Mouse (Mus musculus): ENCODE results near the gene Gm49776. TPM values are rescaled to one million over a fixed set of nuclear protein-coding genes. Genes with fewer than 3 reads are reported as not detected.

The Gm49776 gene
- total RNA-seq, 1 experiment: 1.7 TPM

DNA sequence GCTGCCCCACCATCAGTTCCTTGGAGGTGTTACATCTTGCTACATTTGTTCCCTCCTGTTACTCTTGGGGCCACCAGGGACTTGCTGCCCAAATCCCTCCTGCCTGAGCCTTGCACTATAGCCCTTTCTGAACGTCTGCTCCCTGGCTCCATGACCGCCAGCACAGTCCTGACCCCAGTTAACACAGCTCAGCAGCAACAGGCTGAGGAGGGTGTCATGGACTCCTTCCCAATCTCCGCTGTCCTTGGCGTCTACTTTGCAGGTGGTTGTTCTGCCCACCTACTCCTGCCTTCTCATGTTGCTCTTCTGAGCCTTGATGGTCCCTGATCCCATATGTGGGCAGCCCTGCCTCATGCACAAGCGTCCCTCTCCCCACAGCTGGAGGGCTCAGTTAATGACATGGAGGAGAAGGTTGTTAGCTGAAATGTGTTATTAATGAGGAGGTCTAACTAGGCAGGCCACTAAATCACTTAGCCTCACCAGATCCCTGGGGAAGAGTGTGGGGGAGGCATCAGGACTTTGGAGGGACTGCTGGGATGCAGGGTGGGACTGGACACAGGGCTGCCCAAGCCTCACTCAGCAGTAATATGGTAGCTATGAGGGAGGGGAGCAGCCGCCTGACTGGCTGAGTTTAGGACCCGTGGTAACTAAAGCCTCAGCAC lies 54.6 kb downstream of the Gm49776 start:
- Histone ChIP-seq H3K9ac (ENCODE audit: insufficient read depth, low read depth, low read length, poor library complexity, severe bottlenecking) (no peak overlapping the region), H3K9me3 (ENCODE audit: control insufficient read depth, insufficient read depth, low read depth, low read length) (no peaks in the 10 kb centered on the region), H3K27ac (ENCODE audit: insufficient read depth, low read depth, low read length, poor library complexity, severe bottlenecking) (no peak overlapping the region), H3K4me1 (ENCODE audit: control insufficient read depth in 2 of 2, insufficient read depth in 2 of 2, low read length in 2 of 2, poor library complexity in 1 of 2) (no peaks in the 10 kb centered on the region), H3K36me3 (ENCODE audit: control insufficient read depth, insufficient read depth, low read length, poor library complexity, severe bottlenecking) (no peaks in the 10 kb centered on the region), H3K4me3 (ENCODE audit: insufficient read depth in 1 of 2, low read depth in 1 of 2, low read length in 2 of 2, poor library complexity in 1 of 2, severe bottlenecking in 1 of 2) (no peak overlapping the region)
- in situ Hi-C loops (cut with MboI; ENCODE audit: low sequenced_read_pairs in 2 of 2, unreplicated experiment in 2 of 2): no loop called here
- TF ChIP-seq MAFK (IDR thresholded peaks at IDR 0.05; ENCODE audit: insufficient read depth, low read depth, low read length): no peak
- no peak for TF ChIP-seq CHD2 (IDR thresholded peaks at IDR 0.05; ENCODE audit: low read depth, low read length)
- TF ChIP-seq ZNF384 (IDR thresholded peaks at IDR 0.05; ENCODE audit: low read depth, low read length): no peak
- no peak for DNase-seq (ENCODE audit: low read depth, low spot score)

DNA sequence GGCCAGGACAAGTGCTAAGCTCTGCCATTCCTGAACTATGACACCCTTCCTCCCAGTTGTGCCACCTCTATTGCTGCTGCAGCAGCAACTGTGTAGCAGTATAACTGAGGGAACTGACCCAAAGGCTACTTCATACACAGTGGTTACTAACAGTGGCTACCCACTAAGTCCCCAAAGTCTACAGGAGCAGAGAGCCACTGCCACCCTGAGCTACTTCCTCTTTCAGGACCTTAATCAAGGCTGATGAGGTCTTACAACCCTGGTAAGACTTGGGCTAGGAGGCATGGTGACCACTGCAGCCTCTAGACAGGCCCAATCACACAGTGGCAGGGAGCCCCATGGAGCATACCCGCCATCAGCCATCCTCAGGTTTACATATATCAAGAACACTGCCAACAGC lies 56.1 kb downstream of the Gm49776 start:
- Histone ChIP-seq H3K36me3 (ENCODE audit: control insufficient read depth, insufficient read depth, low read length, poor library complexity, severe bottlenecking) (no peaks in the 10 kb centered on the region), H3K9ac (ENCODE audit: insufficient read depth, low read depth, low read length, poor library complexity, severe bottlenecking) (no peak overlapping the region), H3K9me3 (ENCODE audit: control insufficient read depth, insufficient read depth, low read depth, low read length) (no peaks in the 10 kb centered on the region), H3K4me3 (ENCODE audit: insufficient read depth in 1 of 2, low read depth in 1 of 2, low read length in 2 of 2, poor library complexity in 1 of 2, severe bottlenecking in 1 of 2) (no peak overlapping the region), H3K27ac (ENCODE audit: insufficient read depth, low read depth, low read length, poor library complexity, severe bottlenecking) (no peak overlapping the region), H3K4me1 (ENCODE audit: control insufficient read depth in 2 of 2, insufficient read depth in 2 of 2, low read length in 2 of 2, poor library complexity in 1 of 2) (no peaks in the 10 kb centered on the region)
- in situ Hi-C loops (cut with MboI; ENCODE audit: low sequenced_read_pairs in 2 of 2, unreplicated experiment in 2 of 2): no loop called here
- DNase-seq (ENCODE audit: low read depth, low spot score): no peak
- no peak for TF ChIP-seq HCFC1 (IDR thresholded peaks at IDR 0.05; ENCODE audit: borderline replicate concordance, insufficient read depth, low read length)
- no peak for TF ChIP-seq MAFK (IDR thresholded peaks at IDR 0.05; ENCODE audit: insufficient read depth, low read depth, low read length)

- DNase-seq (ENCODE audit: low read depth, low spot score): no peak
- Histone ChIP-seq H3K9ac (ENCODE audit: insufficient read depth, low read depth, low read length, poor library complexity, severe bottlenecking) (no peak overlapping the region), H3K36me3 (ENCODE audit: control insufficient read depth, insufficient read depth, low read length, poor library complexity, severe bottlenecking) (no peaks in the 10 kb centered on the region), H3K9me3 (ENCODE audit: control insufficient read depth, insufficient read depth, low read depth, low read length) (no peaks in the 10 kb centered on the region), H3K27ac (ENCODE audit: insufficient read depth, low read depth, low read length, poor library complexity, severe bottlenecking) (no peak overlapping the region), H3K4me3 (ENCODE audit: insufficient read depth in 1 of 2, low read depth in 1 of 2, low read length in 2 of 2, poor library complexity in 1 of 2, severe bottlenecking in 1 of 2) (no peak overlapping the region), H3K4me1 (ENCODE audit: control insufficient read depth in 2 of 2, insufficient read depth in 2 of 2, low read length in 2 of 2, poor library complexity in 1 of 2) (no peaks in the 10 kb centered on the region)
- in situ Hi-C loops (cut with MboI; ENCODE audit: low sequenced_read_pairs in 2 of 2, unreplicated experiment in 2 of 2): no loop called here
- TF ChIP-seq ZNF384 (IDR thresholded peaks at IDR 0.05; ENCODE audit: low read depth, low read length) (no peak), MAFK (IDR thresholded peaks at IDR 0.05; ENCODE audit: insufficient read depth, low read depth, low read length) (no peak), HCFC1 (IDR thresholded peaks at IDR 0.05; ENCODE audit: borderline replicate concordance, insufficient read depth, low read length) (no peak), CHD2 (IDR thresholded peaks at IDR 0.05; ENCODE audit: low read depth, low read length) (no peak)
Observed at GRCm38 (mm10) chr16:18201620-18202019, 56.5 kb downstream of the Gm49776 start.

- Histone ChIP-seq H3K4me1 (ENCODE audit: control insufficient read depth in 2 of 2, insufficient read depth in 2 of 2, low read length in 2 of 2, poor library complexity in 1 of 2) (peaks cover 0 to under 1% of the 10 kb centered on the region in 2 experiments; a peak in 1 of 4 replicates), H3K9me3 (ENCODE audit: control insufficient read depth, insufficient read depth, low read depth, low read length) (no peaks in the 10 kb centered on the region), H3K4me3 (ENCODE audit: insufficient read depth in 1 of 2, low read depth in 1 of 2, low read length in 2 of 2, poor library complexity in 1 of 2, severe bottlenecking in 1 of 2) (no peak overlapping the region), H3K36me3 (ENCODE audit: control insufficient read depth, insufficient read depth, low read length, poor library complexity, severe bottlenecking) (no peaks in the 10 kb centered on the region), H3K9ac (ENCODE audit: insufficient read depth, low read depth, low read length, poor library complexity, severe bottlenecking) (no peak overlapping the region), H3K27ac (ENCODE audit: insufficient read depth, low read depth, low read length, poor library complexity, severe bottlenecking) (no peak overlapping the region)
- DNase-seq (ENCODE audit: low read depth, low spot score): no peak
- TF ChIP-seq CHD2 (IDR thresholded peaks at IDR 0.05; ENCODE audit: low read depth, low read length): no peak
- no peak for TF ChIP-seq MAFK (IDR thresholded peaks at IDR 0.05; ENCODE audit: insufficient read depth, low read depth, low read length)
- no peak for TF ChIP-seq HCFC1 (IDR thresholded peaks at IDR 0.05; ENCODE audit: borderline replicate concordance, insufficient read depth, low read length)
- no peak for TF ChIP-seq ZNF384 (IDR thresholded peaks at IDR 0.05; ENCODE audit: low read depth, low read length)
- no peak for TF ChIP-seq ZC3H11A (IDR thresholded peaks at IDR 0.05; ENCODE audit: borderline replicate concordance, low read depth, low read length)
- in situ Hi-C loops (cut with MboI; ENCODE audit: low sequenced_read_pairs in 2 of 2, unreplicated experiment in 2 of 2): no loop called here
Observed at GRCm38 (mm10) chr16:18200062-18200461, 58.1 kb downstream of the Gm49776 start.
